Mouse (Mus musculus): ENCODE measurements around the gene Ccdc153.

DNA sequence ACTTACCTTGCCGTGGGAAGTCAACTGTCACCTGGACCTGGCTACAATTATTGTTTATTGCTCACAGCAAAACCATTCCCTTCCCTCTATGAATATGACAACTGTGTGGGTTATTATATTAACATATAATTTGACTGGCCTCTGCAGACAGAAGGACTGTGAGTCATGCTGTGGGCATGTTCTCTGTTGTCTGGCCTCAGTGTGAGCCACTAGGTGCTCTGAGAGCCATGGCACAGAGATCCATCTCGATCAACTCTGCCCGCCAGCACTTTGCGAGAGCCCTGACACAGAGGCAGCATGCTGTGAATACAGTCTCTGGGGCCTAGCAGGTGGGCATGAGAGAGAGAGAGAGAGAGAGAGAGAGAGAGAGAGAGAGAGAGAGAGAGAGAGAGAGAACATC is 29.5 kb downstream of the Ccdc153 start:
- no peak for TF ChIP-seq POLR2A (IDR thresholded peaks at IDR 0.05; ENCODE audit: borderline replicate concordance, extremely low read depth, insufficient read depth, insufficient read length, poor library complexity, severe bottlenecking)
- no peak for TF ChIP-seq CTCF (IDR thresholded peaks at IDR 0.05; ENCODE audit: borderline replicate concordance, extremely low read depth, insufficient read depth, insufficient read length)

All from brain, embryonic 14.5 days (tissue).